Mouse (Mus musculus): ENCODE results near the gene Rreb1. TPM values are rescaled to one million over a fixed set of nuclear protein-coding genes. Genes with fewer than 3 reads are reported as not detected.

Rreb1 gene
- polyA plus RNA-seq, 1 experiment from 2014 or later = 2.0 TPM

DNA sequence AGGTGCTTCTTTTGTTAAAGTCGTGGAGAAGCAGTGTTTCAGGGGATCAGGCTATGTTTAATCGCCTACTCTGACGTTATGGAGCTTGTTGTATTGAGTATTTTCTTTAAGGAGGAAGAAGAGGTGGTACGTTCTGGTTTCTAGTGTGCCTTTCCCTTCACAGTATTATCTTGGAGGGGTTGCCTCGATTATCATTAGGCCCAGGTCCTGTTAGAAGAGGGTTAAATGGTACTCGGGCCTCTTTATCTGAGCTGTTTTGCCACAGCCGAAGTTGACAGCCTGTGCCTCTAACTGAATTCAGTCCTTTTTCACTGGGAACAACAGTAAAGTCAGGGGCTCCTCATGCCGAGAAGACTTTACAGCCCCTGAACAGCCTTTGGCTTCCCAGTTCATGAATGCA lies 81.6 kb downstream of the Rreb1 start:
- no peaks in the 10 kb centered on the region for H3K36me3 ChIP-seq (ENCODE audit: control insufficient read depth, insufficient read depth, low read length)
- no peaks in the 10 kb centered on the region for H3K27me3 ChIP-seq (replicated peaks; ENCODE audit: control insufficient read depth, insufficient read depth, low read length)
- no peak for ATAC-seq
- 71% methylated on average over 8 of the region's 8 CpGs for WGBS
- H3K4me3 ChIP-seq (ENCODE audit: low read length) = no peak overlapping the region
- no peaks in the 10 kb centered on the region for H3K9me3 ChIP-seq (ENCODE audit: control insufficient read depth, low read length)
- H3K4me1 ChIP-seq (ENCODE audit: control insufficient read depth, insufficient read depth, low read depth, low read length) = peaks cover 16% of the 10 kb centered on the region
- H3K4me2 ChIP-seq (ENCODE audit: low read length) = no peak overlapping the region
- no peak overlapping the region for H3K9ac ChIP-seq (ENCODE audit: low read depth, low read length)
- H3K27ac ChIP-seq (ENCODE audit: low read depth, low read length) = no peak overlapping the region

DNA sequence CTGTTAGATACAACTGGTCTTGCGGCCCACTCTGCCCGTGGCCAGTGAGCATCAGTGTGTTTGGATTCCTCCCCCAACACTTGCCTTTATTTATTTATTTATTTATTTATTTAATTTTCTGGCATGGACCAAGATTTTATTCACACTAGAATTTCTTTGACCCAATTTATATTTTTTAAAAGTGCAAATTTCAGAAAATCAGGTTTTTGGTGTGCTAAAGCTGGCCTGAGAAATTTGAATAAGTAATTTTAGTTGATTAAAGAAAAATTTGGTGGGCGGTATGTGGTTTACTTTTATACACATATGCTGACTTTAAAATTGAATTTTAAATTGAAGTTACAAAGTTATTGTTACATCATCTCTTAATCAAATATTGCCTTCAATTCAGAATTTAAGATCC lies 82.0 kb downstream of the Rreb1 start:
- ATAC-seq = no peak
- H3K27me3 ChIP-seq (replicated peaks; ENCODE audit: control insufficient read depth, insufficient read depth, low read length) = no peaks in the 10 kb centered on the region
- H3K27ac ChIP-seq (ENCODE audit: low read depth, low read length) = no peak overlapping the region
- H3K36me3 ChIP-seq (ENCODE audit: control insufficient read depth, insufficient read depth, low read length) = no peaks in the 10 kb centered on the region
- H3K9ac ChIP-seq (ENCODE audit: low read depth, low read length) = no peak overlapping the region
- H3K4me1 ChIP-seq (ENCODE audit: control insufficient read depth, insufficient read depth, low read depth, low read length) = peaks cover 16% of the 10 kb centered on the region
- H3K4me2 ChIP-seq (ENCODE audit: low read length) = no peak overlapping the region
- 85% methylated on average over 3 of the region's 3 CpGs for WGBS
- H3K9me3 ChIP-seq (ENCODE audit: control insufficient read depth, low read length) = no peaks in the 10 kb centered on the region
- no peak overlapping the region for H3K4me3 ChIP-seq (ENCODE audit: low read length)

DNA sequence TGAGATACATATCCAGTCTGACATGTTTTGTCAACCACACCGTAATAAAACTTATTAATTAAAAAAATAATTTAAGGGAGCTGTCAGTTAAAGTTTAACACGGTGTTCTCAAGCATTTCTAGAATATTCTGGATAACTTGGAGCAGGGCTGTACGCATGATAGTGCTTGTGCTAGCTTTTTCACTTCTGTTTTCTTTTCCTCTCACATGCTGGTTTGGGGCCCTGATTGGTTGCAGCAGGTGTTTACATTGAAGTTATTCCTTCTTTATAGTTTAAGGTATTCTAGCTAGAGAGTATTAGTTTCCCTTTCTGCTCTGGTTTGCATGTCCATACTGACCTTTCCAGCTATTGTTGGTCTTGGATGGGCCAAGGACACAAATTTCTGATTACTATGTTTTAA lies 82.6 kb downstream of the Rreb1 start:
- H3K36me3 ChIP-seq (ENCODE audit: control insufficient read depth, insufficient read depth, low read length) = no peaks in the 10 kb centered on the region
- no peak for ATAC-seq
- H3K27me3 ChIP-seq (replicated peaks; ENCODE audit: control insufficient read depth, insufficient read depth, low read length) = no peaks in the 10 kb centered on the region
- H3K4me2 ChIP-seq (ENCODE audit: low read length) = no peak overlapping the region
- no peak overlapping the region for H3K9ac ChIP-seq (ENCODE audit: low read depth, low read length)
- H3K27ac ChIP-seq (ENCODE audit: low read depth, low read length) = no peak overlapping the region
- no peaks in the 10 kb centered on the region for H3K9me3 ChIP-seq (ENCODE audit: control insufficient read depth, low read length)
- no peak overlapping the region for H3K4me3 ChIP-seq (ENCODE audit: low read length)
- H3K4me1 ChIP-seq (ENCODE audit: control insufficient read depth, insufficient read depth, low read depth, low read length) = peaks cover 16% of the 10 kb centered on the region
- WGBS = 86% methylated on average over 3 of the region's 3 CpGs

DNA sequence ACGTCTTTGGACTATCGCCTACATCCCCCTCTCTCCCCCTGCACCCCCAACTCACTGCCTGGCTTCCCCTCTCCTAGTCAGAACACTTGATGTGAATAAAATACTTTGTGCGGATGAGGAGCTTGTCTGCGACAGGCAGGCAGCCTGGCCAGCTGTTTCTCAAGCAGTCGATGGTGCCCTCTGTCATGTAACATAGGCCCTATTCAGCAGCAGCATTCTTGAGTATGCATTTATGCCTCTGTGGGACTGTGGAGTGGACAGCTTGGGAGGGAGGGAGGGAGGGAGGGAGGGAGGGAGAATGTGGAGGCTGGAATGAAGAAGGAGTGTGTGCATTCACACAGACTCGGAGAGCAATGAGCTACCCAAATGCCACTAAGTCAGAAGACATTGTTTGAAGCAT lies 84.3 kb downstream of the Rreb1 start:
- ATAC-seq = peak; percentile 50; the same call in 1 of the 2 replicates
- Histone ChIP-seq H3K4me1 (ENCODE audit: control insufficient read depth, insufficient read depth, low read depth, low read length) (peaks cover 23% of the 10 kb centered on the region), H3K4me2 (ENCODE audit: low read length) (no peak overlapping the region)

DNA sequence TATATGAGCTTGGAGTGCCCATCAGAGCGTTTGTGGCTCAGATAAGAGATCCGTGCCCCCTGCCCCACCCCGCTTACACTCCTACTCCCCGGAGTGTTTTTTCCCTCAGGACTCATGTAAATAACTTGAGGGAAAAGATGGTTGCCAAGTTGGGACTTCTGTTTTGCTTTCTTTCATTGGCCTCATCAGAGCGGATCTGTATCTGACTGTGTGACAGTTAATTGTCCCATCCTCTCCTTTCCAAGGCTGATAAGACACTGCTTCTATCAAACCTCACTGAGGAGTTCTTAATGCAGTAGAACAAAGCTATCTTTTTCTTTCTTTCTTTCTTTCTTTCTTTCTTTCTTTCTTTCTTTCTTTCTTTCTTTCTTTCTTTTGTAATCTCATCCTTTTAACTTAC lies 85.4 kb downstream of the Rreb1 start:
- no peak for ATAC-seq
- Histone ChIP-seq H3K36me3 (ENCODE audit: control insufficient read depth, insufficient read depth, low read length) (no peaks in the 10 kb centered on the region), H3K4me2 (ENCODE audit: low read length) (no peak overlapping the region), H3K9ac (ENCODE audit: low read depth, low read length) (no peak overlapping the region), H3K4me3 (ENCODE audit: low read length) (no peak overlapping the region), H3K27me3 (replicated peaks; ENCODE audit: control insufficient read depth, insufficient read depth, low read length) (no peaks in the 10 kb centered on the region), H3K4me1 (ENCODE audit: control insufficient read depth, insufficient read depth, low read depth, low read length) (peaks cover 17% of the 10 kb centered on the region), H3K27ac (ENCODE audit: low read depth, low read length) (no peak overlapping the region), H3K9me3 (ENCODE audit: control insufficient read depth, low read length) (no peaks in the 10 kb centered on the region)
- WGBS = 85% methylated on average over 5 of the region's 5 CpGs

More for the DNA sequence above, 84.3 kb downstream of the Rreb1 start:
- Histone ChIP-seq H3K9ac (ENCODE audit: low read depth, low read length) (no peak overlapping the region), H3K36me3 (ENCODE audit: control insufficient read depth, insufficient read depth, low read length) (no peaks in the 10 kb centered on the region), H3K4me3 (ENCODE audit: low read length) (no peak overlapping the region), H3K27me3 (replicated peaks; ENCODE audit: control insufficient read depth, insufficient read depth, low read length) (no peaks in the 10 kb centered on the region), H3K9me3 (ENCODE audit: control insufficient read depth, low read length) (no peaks in the 10 kb centered on the region), H3K27ac (ENCODE audit: low read depth, low read length) (0 out of 2 replicates have a peak overlapping the region, but pooled peaks have one; percentile 1)
- 19% methylated on average over 6 of the region's 6 CpGs for WGBS

DNA sequence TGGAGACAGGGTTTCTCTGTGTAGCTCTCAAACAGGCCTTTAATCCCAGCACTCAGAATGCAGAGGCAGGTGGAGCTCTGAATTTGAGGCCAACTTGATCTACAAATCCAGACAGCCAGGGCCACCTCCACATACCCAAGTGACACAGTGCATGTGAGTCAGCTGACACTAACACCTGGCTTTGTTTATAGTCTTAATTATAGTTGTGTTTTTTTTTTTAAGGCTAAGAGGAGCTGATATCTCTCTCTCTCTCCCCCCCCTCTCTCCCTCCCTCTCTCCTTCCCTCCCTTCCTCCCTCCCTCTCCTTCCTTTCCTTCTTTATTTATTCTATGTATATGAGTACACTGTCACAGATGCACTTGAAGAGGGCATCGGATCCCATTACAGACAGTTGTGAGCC lies 86.5 kb downstream of the Rreb1 start:
- Histone ChIP-seq H3K4me3 (ENCODE audit: low read length) (no peak overlapping the region), H3K4me2 (ENCODE audit: low read length) (no peak overlapping the region), H3K27me3 (replicated peaks; ENCODE audit: control insufficient read depth, insufficient read depth, low read length) (no peaks in the 10 kb centered on the region), H3K4me1 (ENCODE audit: control insufficient read depth, insufficient read depth, low read depth, low read length) (peaks cover 17% of the 10 kb centered on the region), H3K9me3 (ENCODE audit: control insufficient read depth, low read length) (no peaks in the 10 kb centered on the region), H3K9ac (ENCODE audit: low read depth, low read length) (no peak overlapping the region), H3K27ac (ENCODE audit: low read depth, low read length) (no peak overlapping the region), H3K36me3 (ENCODE audit: control insufficient read depth, insufficient read depth, low read length) (no peaks in the 10 kb centered on the region)
- 89% methylated on average over 1 of the region's 1 CpGs for WGBS
- no peak for ATAC-seq

DNA sequence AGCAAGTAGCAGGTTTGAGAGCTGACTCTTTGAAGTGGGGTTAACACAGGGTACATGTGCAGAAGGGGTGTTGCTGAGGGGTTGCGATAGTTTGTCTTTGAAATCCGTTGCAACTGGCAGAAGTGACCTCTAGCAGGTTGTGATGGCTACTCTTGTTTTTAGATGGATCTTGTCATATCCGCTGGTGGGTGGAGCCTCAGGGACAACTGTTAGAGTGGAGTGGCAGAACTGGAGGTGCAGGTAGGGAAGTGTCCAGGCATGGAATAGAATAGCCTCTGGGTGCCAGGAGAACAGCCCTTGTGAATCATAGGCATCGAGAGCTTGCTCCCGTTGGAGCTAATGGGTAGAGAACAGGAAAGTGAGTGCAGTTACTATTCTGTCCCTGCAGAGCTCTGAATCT lies 88.1 kb downstream of the Rreb1 start:
- WGBS = 64% methylated on average over 5 of the region's 5 CpGs
- no peak overlapping the region for H3K4me3 ChIP-seq (ENCODE audit: low read length)
- no peaks in the 10 kb centered on the region for H3K36me3 ChIP-seq (ENCODE audit: control insufficient read depth, insufficient read depth, low read length)
- no peaks in the 10 kb centered on the region for H3K27me3 ChIP-seq (replicated peaks; ENCODE audit: control insufficient read depth, insufficient read depth, low read length)
- no peak overlapping the region for H3K4me2 ChIP-seq (ENCODE audit: low read length)
- ATAC-seq = no peak
- no peak overlapping the region for H3K27ac ChIP-seq (ENCODE audit: low read depth, low read length)
- H3K9me3 ChIP-seq (ENCODE audit: control insufficient read depth, low read length) = no peaks in the 10 kb centered on the region
- no peak overlapping the region for H3K9ac ChIP-seq (ENCODE audit: low read depth, low read length)
- H3K4me1 ChIP-seq (ENCODE audit: control insufficient read depth, insufficient read depth, low read depth, low read length) = peaks cover 17% of the 10 kb centered on the region

DNA sequence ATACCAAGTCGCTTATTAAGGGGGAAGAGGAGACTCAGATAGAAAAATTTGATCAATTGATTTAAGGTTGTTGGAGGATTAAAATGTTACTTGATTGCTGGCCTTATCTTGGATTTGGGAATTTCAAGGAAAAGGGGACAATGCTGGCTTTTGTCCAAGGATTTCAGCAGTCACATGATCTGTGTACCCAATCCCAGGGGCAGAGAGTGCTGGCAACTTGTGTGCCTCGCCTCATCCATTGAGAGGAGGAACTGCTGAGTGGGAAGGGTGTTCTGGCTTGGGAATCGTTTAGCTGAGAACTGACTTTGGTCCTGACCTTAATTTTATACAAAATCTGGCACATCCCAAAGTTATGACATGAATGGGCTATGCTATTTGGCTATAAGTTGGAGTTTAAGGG lies 88.6 kb downstream of the Rreb1 start:
- H3K36me3 ChIP-seq (ENCODE audit: control insufficient read depth, insufficient read depth, low read length) = no peaks in the 10 kb centered on the region
- peaks cover 16% of the 10 kb centered on the region for H3K4me1 ChIP-seq (ENCODE audit: control insufficient read depth, insufficient read depth, low read depth, low read length)
- H3K9me3 ChIP-seq (ENCODE audit: control insufficient read depth, low read length) = no peaks in the 10 kb centered on the region
- no peaks in the 10 kb centered on the region for H3K27me3 ChIP-seq (replicated peaks; ENCODE audit: control insufficient read depth, insufficient read depth, low read length)
- H3K9ac ChIP-seq (ENCODE audit: low read depth, low read length) = no peak overlapping the region
- H3K27ac ChIP-seq (ENCODE audit: low read depth, low read length) = no peak overlapping the region
- H3K4me2 ChIP-seq (ENCODE audit: low read length) = no peak overlapping the region
- no peak overlapping the region for H3K4me3 ChIP-seq (ENCODE audit: low read length)
- ATAC-seq = no peak
- WGBS = 59% methylated on average over 3 of the region's 3 CpGs

DNA sequence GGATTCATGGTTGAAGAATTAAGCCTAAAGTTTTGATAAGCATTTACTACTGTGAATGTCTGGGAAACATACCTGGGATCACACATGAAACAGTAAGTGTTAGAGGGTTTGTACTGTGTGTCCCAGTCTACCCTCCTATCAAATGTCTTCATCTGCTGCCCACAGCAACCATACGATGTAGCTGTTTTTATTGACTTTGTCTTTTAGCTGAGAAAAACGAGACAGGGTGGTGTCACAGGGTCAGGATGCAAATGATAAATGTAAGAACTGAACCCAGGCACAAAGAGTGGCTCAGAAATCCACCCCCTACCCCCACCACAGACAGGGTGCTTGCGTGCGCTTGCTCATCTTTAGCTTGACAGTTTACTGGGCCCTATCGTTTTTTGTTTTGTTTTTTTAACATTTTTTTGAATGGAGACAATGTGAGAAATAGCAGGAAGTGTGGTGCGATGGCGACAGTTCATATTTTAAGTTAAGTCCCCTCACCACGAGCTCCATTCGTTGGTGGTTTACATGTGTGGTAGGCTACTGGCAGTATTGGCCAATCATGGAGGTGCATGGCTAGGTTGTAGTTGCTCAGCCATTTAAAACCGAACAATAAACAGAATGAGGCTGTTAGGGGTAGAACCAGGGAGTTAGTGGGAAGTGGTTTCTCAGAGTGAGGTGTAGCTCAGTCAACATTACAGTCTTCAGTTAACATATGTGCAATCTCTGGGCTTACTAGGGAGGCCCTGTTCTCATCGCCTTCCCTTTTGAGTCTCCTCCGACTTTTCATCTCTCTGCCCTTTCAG lies 92.1 kb downstream of the Rreb1 start:
- Histone ChIP-seq H3K4me1 (ENCODE audit: control insufficient read depth, insufficient read depth, low read depth, low read length) (peaks cover 7% of the 10 kb centered on the region), H3K27me3 (replicated peaks; ENCODE audit: control insufficient read depth, insufficient read depth, low read length) (no peaks in the 10 kb centered on the region), H3K4me2 (ENCODE audit: low read length) (no peak overlapping the region), H3K36me3 (ENCODE audit: control insufficient read depth, insufficient read depth, low read length) (no peaks in the 10 kb centered on the region), H3K9ac (ENCODE audit: low read depth, low read length) (no peak overlapping the region), H3K27ac (ENCODE audit: low read depth, low read length) (no peak overlapping the region), H3K4me3 (ENCODE audit: low read length) (no peak overlapping the region), H3K9me3 (ENCODE audit: control insufficient read depth, low read length) (no peaks in the 10 kb centered on the region)
- no peak for ATAC-seq
- 88% methylated on average over 12 of the region's 12 CpGs for WGBS
